Comparison of ENCODE assay signal across 20 mouse cellular contexts in the genomic region with DNA sequence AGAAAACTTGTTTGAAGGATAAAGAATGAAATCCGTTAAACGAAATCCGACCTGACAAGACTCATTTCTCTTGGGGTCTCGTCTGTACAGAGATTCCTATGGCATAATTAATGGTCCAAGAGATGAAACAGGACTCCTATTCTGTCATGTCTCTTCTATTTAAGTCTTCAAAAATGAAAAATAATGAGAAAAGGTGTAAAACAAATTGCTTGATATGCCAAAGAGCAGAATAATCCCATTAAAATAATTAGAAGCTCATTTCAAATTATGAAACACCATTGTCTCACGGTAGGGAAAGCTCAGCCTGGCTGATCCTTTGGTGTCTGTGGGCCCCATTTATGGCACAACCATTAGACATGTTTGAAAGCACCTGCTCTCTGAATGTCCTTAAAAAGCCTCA.
"Had no signal": no experiment of that assay in that cellular context is flagged by ENCODE, and none has a peak within 500 bp of the region (broad histone marks: within the 10 kb centered on the region; RNA-seq: fewer than 3 reads in every experiment).

No protein-coding gene starts in this region.

- H3K4me2 ChIP-seq: liver, embryonic 11.5 days; liver, embryonic 13.5 days; liver, embryonic 15.5 days; lung, embryonic 15.5 days; midbrain, embryonic 12.5 days; midbrain, embryonic 15.5 days; neural tube, embryonic 12.5 days; stomach, embryonic 15.5 days had no signal

- DNase-seq: liver, embryonic 13.5 days; liver, postnatal 0 days; lung, adult 2 months; lung, postnatal 14 days; lung, postnatal 36 days; right cerebral cortex, adult 18-20 months; right cerebral cortex, postnatal 25 days; thymus, postnatal 25 days; thymus, postnatal 4 days had no signal

- ATAC-seq: liver, postnatal 0 days; lung, postnatal 0 days; midbrain, embryonic 15.5 days had no signal

- H3K27ac ChIP-seq: liver, embryonic 13.5 days; liver, embryonic 15.5 days; lung, embryonic 15.5 days; macrophage; midbrain, embryonic 12.5 days; midbrain, embryonic 15.5 days; neural tube, embryonic 12.5 days; stomach, embryonic 15.5 days; stomach, postnatal 0 days had no signal

- H3K4me1 ChIP-seq: liver, embryonic 13.5 days; liver, embryonic 15.5 days; lung, embryonic 15.5 days; megakaryocyte, embryonic 14.5 days; neural tube, embryonic 12.5 days; stomach, embryonic 15.5 days had no signal

- H3K36me3 ChIP-seq: liver, embryonic 13.5 days; liver, embryonic 15.5 days; lung, embryonic 15.5 days; midbrain, embryonic 12.5 days; midbrain, embryonic 15.5 days; neural tube, embryonic 12.5 days; stomach, embryonic 15.5 days had no signal

- H3K4me3 ChIP-seq: liver, embryonic 13.5 days; liver, embryonic 15.5 days; lung, embryonic 15.5 days; megakaryocyte, embryonic 14.5 days; midbrain, embryonic 12.5 days; midbrain, embryonic 15.5 days; neural tube, embryonic 12.5 days; stomach, embryonic 15.5 days had no signal

- H3K9me3 ChIP-seq: liver, embryonic 13.5 days; liver, embryonic 15.5 days; lung, embryonic 15.5 days; megakaryocyte, embryonic 14.5 days; midbrain, embryonic 12.5 days; midbrain, embryonic 15.5 days; neural tube, embryonic 12.5 days; stomach, embryonic 15.5 days had no signal

- H3K9ac ChIP-seq: liver, embryonic 13.5 days; liver, embryonic 15.5 days; liver, postnatal 0 days; lung, embryonic 15.5 days; midbrain, embryonic 12.5 days; midbrain, embryonic 15.5 days; neural tube, embryonic 12.5 days; stomach, embryonic 15.5 days had no signal

- H3K27me3 ChIP-seq: liver, embryonic 13.5 days; liver, embryonic 15.5 days; lung, embryonic 15.5 days; megakaryocyte, embryonic 14.5 days; midbrain, embryonic 12.5 days; midbrain, embryonic 15.5 days; neural tube, embryonic 12.5 days; stomach, embryonic 15.5 days had no signal
